Mouse (Mus musculus) kidney, adult 2 months (tissue): ENCODE data around the gene Lrba. TPM values are rescaled to one million over a fixed set of nuclear protein-coding genes. Genes with fewer than 3 reads are reported as not detected.

Source experiments
- DNase-seq: peaks from one replicate; pipeline ENCODE4 v3.0.0; 2021
- H3K27ac ChIP-seq: fragments of 200-500 bp; 2 replicates; pipeline ENCODE4 v1.5.1; 2012; ENCODE audit warnings: low read depth, low read length, control low read depth, inconsistent platforms; ENCODE audit not compliant: insufficient read depth
- H3K27me3 ChIP-seq: fragments of 200-500 bp; replicated peaks from 2 replicates; pipeline ENCODE4 v1.6.1; 2012; ENCODE audit warnings: mild to moderate bottlenecking, moderate library complexity, low read length, inconsistent platforms; ENCODE audit not compliant: control insufficient read depth, insufficient read depth
- H3K36me3 ChIP-seq: fragments of 200-500 bp; 2 replicates; pipeline ENCODE4 v1.6.1; 2012; ENCODE audit warnings: mild to moderate bottlenecking, moderate library complexity, low read length, inconsistent platforms; ENCODE audit not compliant: control insufficient read depth, insufficient read depth
- H3K4me1 ChIP-seq: fragments of 200-500 bp; 2 replicates; pipeline ENCODE4 v1.6.1; 2011; ENCODE audit warnings: low read length; ENCODE audit not compliant: control insufficient read depth, insufficient read depth
- H3K4me3 ChIP-seq: fragments of 200-500 bp; 2 replicates; pipeline ENCODE4 v1.5.1; 2011; ENCODE audit warnings: mild to moderate bottlenecking, low read depth, low read length, control low read depth; ENCODE audit not compliant: insufficient read depth
- CTCF ChIP-seq: fragments of 200-500 bp; conservative IDR thresholded peaks from 2 replicates; pipeline ENCODE4 v1.5.1; 2011; ENCODE audit warnings: low read depth, mild to moderate bottlenecking, control low read depth, low read length, moderate library complexity, mixed read lengths; ENCODE audit not compliant: insufficient read depth, insufficient read length
- POLR2A ChIP-seq: fragments of 200-500 bp; IDR thresholded peaks from one replicate; pipeline ENCODE4 v1.6.1; 2011; ENCODE audit warnings: low read depth, low read length, control low read depth
- WGBS: fragments of 180-500 bp; shearing (Covaris S2); methylation state at CpG from one replicate; pipeline ENCODE4 v1.1.7; 2018; 5-methylcytosine and 5-hydroxymethylcytosine counted together
- polyA plus RNA-seq: library from polyadenylated mRNA; depleted of rRNA; stranded (reverse); fragments of >200 nt; gene quantifications from 2 replicates; pipeline ENCODE4 v1.2.3, GENCODE M21; 2012

The Lrba gene
- polyA plus RNA-seq, 1 experiment: 36.4 TPM

GRCm38 (mm10) chr3:86739745-86740144 lies 515.3 kb downstream of the Lrba start:
- no peak for DNase-seq
- Histone ChIP-seq H3K27me3 (no peaks in the 10 kb centered on the region), H3K4me1 (no peaks in the 10 kb centered on the region), H3K36me3 (peaks cover 2% of the 10 kb centered on the region; the same call in 1 of the 2 replicates), H3K4me3 (no peak overlapping the region), H3K27ac (no peak overlapping the region)
- TF ChIP-seq CTCF (no peak), POLR2A (no peak)
- 95% methylated on average over 4 of the region's 4 CpGs for WGBS

GRCm38 (mm10) chr3:86745348-86745747 lies 520.9 kb downstream of the Lrba start:
- no peak overlapping the region for H3K4me3 ChIP-seq
- no peaks in the 10 kb centered on the region for H3K27me3 ChIP-seq
- DNase-seq: no peak
- no peaks in the 10 kb centered on the region; the same call in 1 of the 2 replicates for H3K4me1 ChIP-seq
- H3K36me3 ChIP-seq: no peaks in the 10 kb centered on the region
- TF ChIP-seq POLR2A: no peak
- no peak for TF ChIP-seq CTCF
- peak overlapping the region; percentile 97 for H3K27ac ChIP-seq
- 62% methylated on average over 4 of the region's 4 CpGs for WGBS

GRCm38 (mm10) chr3:86745769-86746512 lies 521.5 kb downstream of the Lrba start:
- peak overlapping the region; percentile 97 for H3K27ac ChIP-seq
- 52% methylated on average over 10 of the region's 10 CpGs for WGBS
- no peak overlapping the region for H3K4me3 ChIP-seq
- no peak for TF ChIP-seq CTCF
- TF ChIP-seq POLR2A: no peak
- DNase-seq: peak; percentile 64
- peaks cover 3% of the 10 kb centered on the region for H3K4me1 ChIP-seq
- H3K27me3 ChIP-seq: no peaks in the 10 kb centered on the region
- no peaks in the 10 kb centered on the region for H3K36me3 ChIP-seq

GRCm38 (mm10) chr3:86750652-86751051 lies 526.2 kb downstream of the Lrba start:
- peaks cover 5% of the 10 kb centered on the region for H3K4me1 ChIP-seq
- no peaks in the 10 kb centered on the region for H3K27me3 ChIP-seq
- TF ChIP-seq POLR2A (no peak), CTCF (no peak)
- H3K4me3 ChIP-seq: no peak overlapping the region
- no peak for DNase-seq
- no peak overlapping the region for H3K27ac ChIP-seq
- no peaks in the 10 kb centered on the region for H3K36me3 ChIP-seq
- 56% methylated on average over 7 of the region's 7 CpGs for WGBS

GRCm38 (mm10) chr3:86754178-86754577 lies 529.7 kb downstream of the Lrba start:
- no peak overlapping the region for H3K27ac ChIP-seq
- TF ChIP-seq POLR2A (no peak), CTCF (no peak)
- peak; percentile 63 for DNase-seq
- H3K4me3 ChIP-seq: no peak overlapping the region
- no peaks in the 10 kb centered on the region for H3K27me3 ChIP-seq
- 9% methylated on average over 6 of the region's 6 CpGs for WGBS
- H3K36me3 ChIP-seq: no peaks in the 10 kb centered on the region
- H3K4me1 ChIP-seq: peaks cover 5% of the 10 kb centered on the region

- peak overlapping the region; percentile 43; the same call in 1 of the 2 replicates for H3K27ac ChIP-seq
- TF ChIP-seq CTCF (no peak), POLR2A (no peak)
- WGBS: 67% methylated on average over 14 of the region's 14 CpGs
- no peaks in the 10 kb centered on the region for H3K27me3 ChIP-seq
- H3K4me3 ChIP-seq: no peak overlapping the region
- DNase-seq: no peak
- H3K4me1 ChIP-seq: peaks cover 5% of the 10 kb centered on the region
- H3K36me3 ChIP-seq: no peaks in the 10 kb centered on the region
These were observed 530.4 kb downstream of the Lrba start for GRCm38 (mm10) chr3:86754595-86755557.

- no peak overlapping the region for H3K4me3 ChIP-seq
- no peak for TF ChIP-seq CTCF
- no peak for TF ChIP-seq POLR2A
- peaks cover 2% of the 10 kb centered on the region; the same call in 1 of the 2 replicates for H3K4me1 ChIP-seq
- no peaks in the 10 kb centered on the region for H3K27me3 ChIP-seq
- WGBS: 84% methylated on average over 1 of the region's 1 CpGs
- DNase-seq: no peak
- no peaks in the 10 kb centered on the region for H3K36me3 ChIP-seq
- no peak overlapping the region for H3K27ac ChIP-seq
These were observed 532.1 kb downstream of the Lrba start for GRCm38 (mm10) chr3:86756548-86756947.
